Mouse (Mus musculus): ENCODE measurements around the gene Gpx8.

The Gpx8 gene

DNA sequence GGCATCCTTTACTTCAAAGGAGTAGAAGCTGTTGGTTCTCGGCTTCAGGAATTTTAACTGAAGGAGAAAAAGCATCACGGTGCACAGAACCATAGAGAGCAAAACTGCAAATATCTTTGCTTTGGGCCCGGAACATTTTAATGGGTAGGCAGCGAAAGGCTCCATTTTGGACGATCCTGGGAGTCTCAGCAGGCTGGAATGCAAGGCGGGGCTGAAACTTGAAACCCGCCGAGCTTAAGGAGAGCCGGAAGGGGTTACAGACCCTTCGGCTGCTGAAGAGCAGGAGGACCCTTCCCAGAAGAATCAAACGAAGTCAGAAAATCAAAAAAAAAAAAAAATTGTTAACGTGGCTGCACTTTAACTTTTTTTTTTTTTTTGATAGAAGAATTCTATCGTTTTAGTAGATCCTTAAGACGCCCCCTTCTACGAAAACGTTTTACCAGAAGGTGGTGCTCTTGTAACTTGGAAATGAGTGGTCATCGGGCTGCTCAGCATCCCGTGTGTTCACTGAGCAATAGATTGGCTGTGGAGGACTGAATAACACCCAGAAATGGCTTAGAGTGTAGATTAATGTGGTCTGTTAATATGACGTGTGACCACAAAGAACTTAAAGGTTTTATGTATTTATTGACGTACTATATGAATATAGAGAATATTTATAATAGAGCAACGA lies at the start of gene Gpx8:
TSS of gene Gpx8 (minus strand) at position 200 of the 673 bp plus-strand sequence.
- in situ Hi-C loops (cut with MboI; ENCODE audit: unreplicated experiment in 2 of 2): loop anchor here (5.0 to 25.0 kb wide), 5 partner anchors 218 to 1284 kb away; partner anchors contain the start of genes Arl15 (in 1 of the 2) and Snx18 (in 1 of the 2)

DNA sequence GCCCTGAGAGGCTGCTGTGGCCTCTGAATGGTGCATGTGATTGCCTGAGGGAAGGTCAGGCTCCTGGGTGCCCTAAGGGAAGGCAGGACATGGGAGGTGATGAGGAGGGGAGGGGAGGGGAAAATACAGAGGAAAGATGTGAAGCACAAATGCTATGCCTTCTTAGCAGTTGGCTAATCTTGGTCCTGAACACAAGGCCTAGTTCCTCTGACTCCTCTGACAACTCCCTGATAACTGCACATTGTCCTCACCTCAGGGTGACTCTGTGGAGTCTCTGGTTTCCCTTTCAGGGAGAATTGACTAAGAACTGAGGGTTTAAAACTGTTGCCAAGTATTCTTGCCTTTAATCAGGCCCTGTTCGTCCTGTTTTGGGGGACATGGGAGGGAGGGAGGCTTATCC lies 48.4 kb upstream of the Gpx8 start:
- in situ Hi-C loops (cut with MboI; ENCODE audit: unreplicated experiment in 2 of 2): no loop called here

DNA sequence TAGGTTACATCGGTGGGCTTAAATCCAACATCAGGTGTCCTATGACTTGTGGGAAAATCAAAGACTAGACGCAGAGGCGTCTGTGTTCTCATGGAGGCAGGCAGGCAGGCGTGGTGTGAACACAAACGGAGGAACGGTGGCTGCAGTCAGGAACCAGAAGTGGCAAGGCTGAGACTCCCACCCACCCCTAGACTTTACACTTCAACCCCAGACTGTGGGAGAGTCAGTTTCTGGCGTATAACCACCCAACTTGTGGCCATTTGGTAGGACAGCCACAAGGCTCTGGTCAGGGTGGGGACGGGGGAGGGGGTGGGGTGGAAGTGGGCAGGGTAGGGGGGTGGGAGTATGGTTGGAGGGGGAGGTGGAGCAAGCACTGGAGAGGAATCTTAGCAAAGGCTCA lies 44.3 kb upstream of the Gpx8 start:
- in situ Hi-C loops (cut with MboI; ENCODE audit: unreplicated experiment in 2 of 2): no loop called here

GRCm38 (mm10) chr13:113087226-113088017 lies 41.2 kb upstream of the Gpx8 start:
- in situ Hi-C loops (cut with MboI; ENCODE audit: unreplicated experiment in 2 of 2): no loop called here

- in situ Hi-C loops (cut with MboI; ENCODE audit: unreplicated experiment in 2 of 2): no loop called here
These were observed 38.5 kb upstream of the Gpx8 start for GRCm38 (mm10) chr13:113084732-113085131.

GRCm38 (mm10) chr13:113082101-113082500 lies 35.9 kb upstream of the Gpx8 start:
- in situ Hi-C loops (cut with MboI; ENCODE audit: unreplicated experiment in 2 of 2): no loop called here

- in situ Hi-C loops (cut with MboI; ENCODE audit: unreplicated experiment in 2 of 2): no loop called here
These were observed 32.8 kb upstream of the Gpx8 start for GRCm38 (mm10) chr13:113079021-113079420.

DNA sequence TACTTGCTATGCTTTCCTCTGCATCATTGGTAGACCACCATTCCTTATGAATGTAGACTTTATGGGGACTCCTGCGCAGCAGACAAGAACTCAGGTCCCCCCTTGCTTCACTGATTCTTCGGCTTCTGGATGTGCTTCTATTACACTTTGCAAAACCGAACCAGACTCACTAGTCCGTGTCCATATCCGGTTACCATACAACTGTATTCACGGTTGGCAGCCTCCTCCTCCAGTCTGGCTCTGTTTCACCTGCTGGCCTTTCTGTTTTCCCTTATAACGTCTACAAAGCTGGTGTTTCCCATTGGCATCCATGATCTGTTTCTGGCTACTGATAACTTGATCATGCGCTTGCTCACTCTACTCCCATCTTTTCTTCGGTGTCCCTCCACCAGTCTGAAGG lies 18.3 kb upstream of the Gpx8 start:
- in situ Hi-C loops (cut with MboI; ENCODE audit: unreplicated experiment in 2 of 2): no loop called here

DNA sequence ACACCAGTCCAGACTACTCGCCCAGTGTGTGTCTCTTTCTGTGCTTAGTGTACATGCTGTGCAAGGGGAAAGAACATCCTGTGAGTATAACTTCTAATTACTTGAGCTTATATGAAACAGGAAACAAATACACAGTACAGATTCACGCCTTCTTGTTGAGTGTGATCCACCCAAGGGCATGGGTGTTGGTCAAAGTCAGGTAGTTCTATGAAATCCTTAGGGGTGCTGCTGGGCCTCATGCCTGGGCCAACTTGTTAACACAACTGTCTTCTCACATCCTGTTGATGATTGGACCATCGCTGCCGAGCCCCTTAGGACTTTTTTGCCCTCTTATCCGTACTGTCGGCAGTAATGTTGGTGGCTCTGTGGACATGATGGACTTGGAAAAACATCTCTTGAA lies 15.5 kb upstream of the Gpx8 start:
- in situ Hi-C loops (cut with MboI; ENCODE audit: unreplicated experiment in 2 of 2): no loop called here

DNA sequence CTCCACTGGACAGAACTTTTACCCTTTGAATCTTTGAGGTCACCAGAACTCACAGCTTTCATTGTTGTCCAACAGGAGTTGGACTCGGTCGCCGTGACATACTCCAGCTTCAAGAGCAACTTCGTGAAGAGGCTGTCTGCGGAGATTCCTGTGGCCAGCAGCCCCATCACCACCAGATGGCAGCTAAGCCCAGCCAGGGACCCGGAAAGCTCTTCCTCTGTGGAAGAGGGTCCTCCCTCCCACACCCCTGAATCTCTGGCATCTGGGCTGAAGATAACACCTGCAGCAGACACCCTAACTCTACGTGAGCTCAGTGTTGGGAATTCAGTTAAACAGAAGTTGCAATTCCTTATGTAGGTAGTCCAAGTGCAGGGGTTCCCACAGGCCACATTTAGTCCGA lies 9.6 kb upstream of the Gpx8 start:
- in situ Hi-C loops (cut with MboI; ENCODE audit: unreplicated experiment in 2 of 2): no loop called here

DNA sequence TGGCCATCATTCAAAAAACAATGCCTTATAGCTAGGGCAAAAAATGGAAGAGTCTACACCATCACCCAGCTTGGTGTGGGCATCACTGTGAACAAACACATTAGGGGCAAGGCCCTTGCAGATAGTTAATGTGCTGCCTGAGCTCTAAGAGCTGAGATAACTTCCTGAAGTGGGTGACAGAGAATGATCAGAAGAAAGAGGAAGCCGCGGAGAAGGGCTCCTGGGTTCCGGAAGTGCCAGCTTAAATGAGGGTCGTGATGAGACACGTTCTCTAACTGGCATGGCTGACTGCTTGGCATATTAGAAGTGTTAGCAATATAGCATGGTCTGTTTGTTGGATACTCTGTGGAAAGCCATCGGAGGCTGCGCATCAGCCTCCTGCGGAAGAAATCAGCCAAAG lies 8.0 kb upstream of the Gpx8 start:
- in situ Hi-C loops (cut with MboI; ENCODE audit: unreplicated experiment in 2 of 2): no loop called here

DNA sequence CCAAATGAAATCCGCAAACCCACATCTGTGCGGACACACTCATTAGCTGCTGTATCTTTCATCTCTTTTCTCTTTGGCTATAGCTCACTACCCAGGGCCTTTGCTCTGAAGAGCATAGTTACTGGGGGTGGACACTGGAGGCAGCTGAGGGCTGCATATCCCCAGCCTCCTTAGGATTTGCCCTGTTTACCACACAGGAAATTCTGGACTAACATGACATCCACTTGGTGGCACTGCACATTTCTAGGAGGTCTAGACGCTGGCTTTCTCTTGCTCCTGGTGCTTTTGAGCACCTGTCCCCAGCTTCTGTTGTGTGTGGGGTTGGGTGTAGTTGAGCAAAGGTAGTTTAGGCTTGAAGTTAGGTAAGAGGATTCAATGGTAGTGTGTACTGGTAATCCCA lies 1.4 kb upstream of the Gpx8 start:
- in situ Hi-C loops (cut with MboI; ENCODE audit: unreplicated experiment in 2 of 2): loop anchor here (5.0 to 25.0 kb wide), 5 partner anchors 217 to 1285 kb away; partner anchors contain the start of genes Arl15 (in 1 of the 2) and Snx18 (in 1 of the 2)

DNA sequence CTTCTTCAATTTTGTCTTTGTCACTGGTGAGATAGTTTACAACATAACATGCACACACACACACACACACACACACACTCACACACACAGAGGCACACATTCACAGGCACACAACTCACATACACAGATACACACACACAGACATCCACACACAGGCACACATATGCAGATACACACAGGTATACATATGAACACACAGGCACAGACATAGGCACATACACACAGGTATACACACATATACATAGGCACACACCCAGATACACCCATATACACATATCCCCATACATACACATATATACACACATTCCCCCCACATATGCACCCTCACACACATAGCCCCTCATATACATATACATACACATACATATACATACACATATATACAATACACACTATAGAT lies 808 bp upstream of the Gpx8 start:
- in situ Hi-C loops (cut with MboI; ENCODE audit: unreplicated experiment in 2 of 2): loop anchor here (5.0 to 25.0 kb wide), 5 partner anchors 218 to 1285 kb away; partner anchors contain the start of genes Arl15 (in 1 of the 2) and Snx18 (in 1 of the 2)

DNA sequence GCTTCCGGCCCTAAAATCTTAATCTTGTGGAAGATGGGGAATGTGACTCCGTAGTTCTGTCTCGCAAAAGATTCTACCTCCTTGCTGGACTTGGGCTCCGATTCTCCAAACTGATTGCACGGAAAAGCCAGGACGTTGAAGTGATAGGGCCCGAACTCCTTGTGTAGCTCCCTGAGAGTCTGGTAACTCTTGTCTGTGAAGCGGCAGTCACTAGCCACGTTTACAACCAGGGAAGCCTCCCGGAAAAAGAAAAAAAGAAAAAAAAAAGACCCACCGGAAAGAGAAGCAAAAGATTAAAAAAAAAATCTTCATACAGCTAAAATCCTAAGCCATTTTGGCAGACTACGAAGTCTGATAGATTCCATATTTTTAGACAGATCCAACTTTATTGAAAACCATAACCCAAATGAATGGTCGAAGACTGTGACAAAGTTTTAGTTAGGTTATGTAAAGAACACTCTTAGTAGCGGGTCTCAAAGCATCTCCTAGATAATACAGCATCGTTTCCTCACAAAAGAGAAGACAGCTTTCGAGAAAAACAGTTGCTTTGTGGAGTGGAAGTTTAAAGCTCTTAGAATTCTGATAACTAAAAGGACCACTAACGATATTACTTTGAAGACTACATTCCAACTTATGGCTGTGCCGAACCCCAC lies 626 bp downstream of the Gpx8 start:
- in situ Hi-C loops (cut with MboI; ENCODE audit: unreplicated experiment in 2 of 2): loop anchor here (5.0 to 25.0 kb wide), 5 partner anchors 219 to 1283 kb away; partner anchors contain the start of genes Arl15 (in 1 of the 2) and Snx18 (in 1 of the 2)

DNA sequence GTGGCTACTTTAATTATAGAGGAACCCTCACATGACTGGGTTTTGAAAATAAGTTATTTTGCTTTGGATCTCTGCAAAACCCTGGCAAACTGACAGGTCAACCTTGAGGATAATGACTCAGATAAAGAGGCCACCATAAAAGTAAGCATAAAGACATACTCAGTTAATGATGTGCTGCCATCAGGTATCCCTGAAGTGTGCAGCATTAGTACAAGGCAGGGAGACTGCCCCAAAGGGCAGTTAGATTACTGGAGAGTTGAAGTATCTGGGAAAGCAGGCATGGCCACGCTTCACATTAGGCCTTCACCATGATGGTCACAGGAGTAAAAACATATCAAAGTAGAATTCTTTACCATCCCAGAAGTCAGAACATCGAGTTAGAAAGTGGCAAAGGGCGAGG lies 1.3 kb downstream of the Gpx8 start:
- in situ Hi-C loops (cut with MboI; ENCODE audit: unreplicated experiment in 2 of 2): loop anchor here (5.0 to 25.0 kb wide), 5 partner anchors 220 to 1283 kb away; partner anchors contain the start of genes Arl15 (in 1 of the 2) and Snx18 (in 1 of the 2)

DNA sequence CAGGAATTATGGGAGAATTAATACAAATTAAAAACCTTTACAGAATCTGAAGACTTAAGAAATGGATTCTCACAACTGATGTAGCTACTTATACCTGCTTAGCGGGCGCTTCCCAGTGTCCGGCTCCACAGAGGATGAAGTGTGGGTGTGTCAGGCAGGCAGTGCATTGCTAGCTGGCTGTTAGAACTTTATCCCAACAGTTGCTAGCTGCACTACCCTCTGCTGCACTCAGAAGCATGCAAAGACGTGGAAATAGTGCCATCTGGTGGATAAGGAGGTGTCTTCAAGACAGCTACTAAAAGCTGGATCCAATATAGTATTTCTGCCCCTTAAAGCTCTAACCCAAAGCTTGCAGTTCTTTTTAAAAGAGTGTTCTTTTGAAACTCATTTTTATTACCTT lies 10.4 kb downstream of the Gpx8 start:
- in situ Hi-C loops (cut with MboI; ENCODE audit: unreplicated experiment in 2 of 2): loop anchor here (5.0 to 25.0 kb wide), 8 partner anchors 114 to 1274 kb away; partner anchors contain the start of gene Arl15 (in 1 of the 2)

DNA sequence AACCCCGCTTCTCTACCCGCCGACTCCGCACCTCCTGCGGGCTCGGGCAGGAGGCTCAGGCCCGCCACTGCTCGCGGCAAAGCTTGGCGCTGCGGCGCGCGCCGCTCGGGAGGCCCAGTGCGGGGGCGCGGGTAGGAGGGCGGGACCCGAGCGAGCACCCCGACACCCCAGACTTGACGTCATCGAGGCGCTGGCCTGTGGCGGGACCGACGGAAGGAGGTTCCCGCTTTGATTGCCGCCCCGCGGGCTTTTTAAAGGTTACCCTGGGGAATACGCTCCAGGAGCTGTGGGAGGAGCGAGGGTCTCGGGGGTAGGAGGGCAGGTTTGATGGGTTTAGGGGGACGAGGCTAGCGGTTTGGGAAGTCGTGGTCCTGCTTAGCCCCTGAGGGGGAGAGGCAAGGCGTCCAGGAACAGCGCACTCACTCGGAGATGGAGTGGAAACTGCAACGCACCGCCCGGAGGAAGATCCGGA lies 11.2 kb downstream of the Gpx8 start, which contains the start of gene Cdc20b:
TSS of gene Cdc20b (plus strand) at position 162 of the 472 bp plus-strand sequence.
- in situ Hi-C loops (cut with MboI; ENCODE audit: unreplicated experiment in 2 of 2): loop anchor here (5.0 to 25.0 kb wide), 8 partner anchors 113 to 1273 kb away; partner anchors contain the start of gene Arl15 (in 1 of the 2)

DNA sequence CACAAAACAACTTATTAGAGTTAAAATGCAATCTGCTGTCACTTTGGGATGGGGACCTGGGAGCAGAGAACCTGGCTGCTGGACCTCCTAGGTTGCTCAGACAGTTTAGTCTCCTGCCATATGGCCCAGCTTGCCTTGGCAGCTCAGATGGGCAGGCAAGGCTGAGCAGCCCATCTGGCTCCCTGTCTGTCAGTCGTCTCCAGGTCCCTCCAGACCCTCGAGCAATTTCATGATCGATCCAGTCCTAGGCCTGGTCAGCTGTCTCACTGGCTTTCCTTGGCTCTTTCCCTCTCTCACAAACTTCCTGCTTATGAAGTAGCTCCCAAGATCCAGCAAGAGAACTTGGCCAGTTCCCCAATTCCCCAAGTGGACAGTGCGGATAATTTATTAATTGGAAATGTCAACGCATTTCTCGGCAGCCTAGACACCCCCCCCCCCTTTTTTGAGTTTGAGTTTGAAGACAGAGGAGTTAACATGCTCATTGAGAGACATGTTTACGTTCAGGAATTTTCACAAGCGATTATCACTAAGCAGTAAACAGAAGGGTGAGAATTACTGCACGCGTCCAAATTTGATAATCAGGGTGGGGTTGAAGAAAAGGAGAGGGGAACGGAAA lies 11.8 kb downstream of the Gpx8 start:
- in situ Hi-C loops (cut with MboI; ENCODE audit: unreplicated experiment in 2 of 2): loop anchor here (10.0 to 25.0 kb wide), 4 partner anchors 120 to 1272 kb away; partner anchors contain the start of gene Arl15 (in 1 of the 2)

DNA sequence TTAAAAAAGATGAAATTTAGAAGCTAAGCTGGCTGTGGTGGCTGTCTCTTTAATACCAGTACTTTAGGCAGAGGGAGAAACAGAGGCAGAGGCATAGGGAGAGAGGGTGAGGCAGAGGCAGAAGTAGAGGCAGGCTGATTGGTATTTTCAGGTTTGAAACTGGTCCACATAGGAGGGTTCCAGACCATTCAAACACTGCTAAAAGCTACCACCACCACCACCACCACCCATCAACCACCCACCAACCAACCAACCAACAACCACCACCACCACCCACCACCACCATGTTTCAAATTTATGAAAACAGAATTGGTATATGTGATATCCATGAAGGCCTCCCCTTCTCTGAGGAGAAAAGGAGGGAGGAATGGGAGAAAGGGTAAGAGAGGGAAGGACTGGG lies 13.4 kb downstream of the Gpx8 start:
- in situ Hi-C loops (cut with MboI; ENCODE audit: unreplicated experiment in 2 of 2): loop anchor here (10.0 to 25.0 kb wide), 4 partner anchors 118 to 1271 kb away; partner anchors contain the start of gene Arl15 (in 1 of the 2)

Measured in v-Abl transformed pro-B cells (cell line).